Mouse (Mus musculus) liver, embryonic 12.5 days (tissue): ENCODE measurements around the gene Cycs. TPM values are rescaled to one million over a fixed set of nuclear protein-coding genes. Genes with fewer than 3 reads are reported as not detected.
A peak's percentile ranks its signal among the peaks of the same experiment; 100 is the strongest.
"Not testable (repeated sequence)": the region's sequence is repeated elsewhere in the genome, so short reads cannot be mapped to it uniquely, and the experiment has no call there.

Source experiments
- ATAC-seq: fragments of 200-750 bp; cut with Nextera tagmentation; 2 replicates; pipeline ENCODE4 v1.8.0; 2017; ENCODE audit warnings: moderate number of reproducible peaks, mild to moderate bottlenecking, moderate library complexity
- H3K27ac ChIP-seq: fragments of 300-500 bp; sonication (generic); 2 replicates; pipeline ENCODE4 v1.5.1; 2016; ENCODE audit warnings: mild to moderate bottlenecking
- H3K27me3 ChIP-seq: fragments of 300-500 bp; sonication (generic); replicated peaks from 2 replicates; pipeline ENCODE4 v1.6.1; 2016; ENCODE audit warnings: mild to moderate bottlenecking, moderate library complexity
- H3K36me3 ChIP-seq: fragments of 300-500 bp; sonication (generic); 2 replicates; pipeline ENCODE4 v1.6.1; 2016; ENCODE audit warnings: mild to moderate bottlenecking, moderate library complexity
- H3K4me1 ChIP-seq: fragments of 300-500 bp; sonication (generic); 2 replicates; pipeline ENCODE4 v1.6.1; 2016
- H3K4me2 ChIP-seq: fragments of 300-500 bp; sonication (generic); 2 replicates; pipeline ENCODE4 v1.6.1; 2016; ENCODE audit warnings: mild to moderate bottlenecking, moderate library complexity
- H3K4me3 ChIP-seq: fragments of 300-500 bp; sonication (generic); 2 replicates; pipeline ENCODE4 v1.5.1; 2016; ENCODE audit warnings: mild to moderate bottlenecking, moderate library complexity
- H3K9ac ChIP-seq: fragments of 300-500 bp; sonication (generic); 2 replicates; pipeline ENCODE4 v1.6.1; 2016; ENCODE audit warnings: mild to moderate bottlenecking, moderate library complexity
- H3K9me3 ChIP-seq: fragments of 300-500 bp; sonication (generic); replicated peaks from 2 replicates; pipeline ENCODE4 v1.6.1; 2016; ENCODE audit warnings: mild to moderate bottlenecking, moderate library complexity
- WGBS: fragments of 180-500 bp; shearing (Covaris S2); methylation state at CpG from one replicate; pipeline ENCODE4 v1.1.7; 2016; ENCODE audit not compliant: insufficient replicate concordance; 5-methylcytosine and 5-hydroxymethylcytosine counted together
- polyA plus RNA-seq: library from polyadenylated mRNA; unstranded; fragments of >200 nt; fragmentation: Nextera tagmentation; extraction: Ambion mirVana; gene quantifications from 2 replicates; pipeline ENCODE4 v1.2.1, GENCODE M21; 2016

The Cycs gene
- polyA plus RNA-seq, 1 experiment from 2014 or later = 63.2 TPM

DNA sequence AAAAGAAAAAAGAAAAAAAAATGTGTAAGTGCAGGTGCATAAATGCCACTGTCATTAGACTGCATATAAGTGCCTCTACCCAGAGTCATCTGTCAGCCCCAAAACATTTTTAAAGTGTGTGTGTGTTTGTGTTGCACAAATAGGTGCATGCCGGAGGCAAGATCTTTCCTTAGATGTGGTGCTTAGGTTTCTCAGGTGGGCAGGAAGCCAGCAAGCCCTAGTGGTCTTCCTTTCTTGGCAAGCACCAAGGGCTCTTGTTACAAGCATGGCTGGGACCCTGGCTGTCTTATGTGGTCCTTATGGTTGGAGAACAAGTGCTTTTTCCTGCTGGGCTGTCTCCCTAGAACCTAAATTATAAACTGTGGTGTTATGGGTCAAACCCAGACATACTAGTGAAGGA is 5.3 kb upstream of the Cycs start:
- Histone ChIP-seq H3K27me3 (no peaks in the 10 kb centered on the region), H3K36me3 (no peaks in the 10 kb centered on the region), H3K9me3 (no peaks in the 10 kb centered on the region), H3K4me2 (no peak overlapping the region), H3K4me1 (peaks cover 11% of the 10 kb centered on the region), H3K4me3 (no peak overlapping the region), H3K9ac (no peak overlapping the region), H3K27ac (no peak overlapping the region)
- ATAC-seq = no peak
- 89% methylated on average over 1 of the region's 1 CpGs for WGBS

- WGBS = 15% methylated on average over 6 of the region's 6 CpGs
- ATAC-seq = no peak
These were observed 588 bp upstream of the Cycs start for GRCm38 (mm10) chr6:50566997-50567255.

GRCm38 (mm10) chr6:50563651-50564050 is 2.7 kb downstream of the Cycs start:
- H3K9me3 ChIP-seq = no peaks in the 10 kb centered on the region

More at GRCm38 (mm10) chr6:50566997-50567255, 588 bp upstream of the Cycs start:
- peak overlapping the region; percentile 87 for H3K4me3 ChIP-seq
- no peaks in the 10 kb centered on the region for H3K27me3 ChIP-seq
- peaks cover 21% of the 10 kb centered on the region for H3K36me3 ChIP-seq
- peak overlapping the region; percentile 83 for H3K9ac ChIP-seq
- peaks cover 17% of the 10 kb centered on the region for H3K4me1 ChIP-seq
- H3K27ac ChIP-seq = peak overlapping the region; percentile 76
- H3K4me2 ChIP-seq = peak overlapping the region; percentile 85
- no peaks in the 10 kb centered on the region for H3K9me3 ChIP-seq

DNA sequence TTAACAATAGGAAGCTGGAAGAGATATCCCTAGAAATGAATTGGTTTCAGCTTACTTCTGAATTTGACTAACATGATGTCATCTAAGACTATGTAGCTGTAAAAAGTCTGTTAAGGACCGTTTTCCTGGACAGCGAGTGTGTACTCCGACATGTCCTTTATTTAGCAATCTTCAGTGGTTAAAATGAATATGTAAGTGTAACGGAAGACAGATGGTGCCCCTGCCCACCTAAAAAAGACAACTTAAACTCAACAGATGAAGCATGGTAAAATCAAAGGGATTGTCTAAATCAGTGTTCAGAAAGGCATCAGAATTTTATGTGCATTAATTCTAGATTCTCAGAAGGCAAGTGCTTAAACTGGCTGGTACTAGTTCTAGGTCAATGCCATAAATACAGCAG is 3.9 kb downstream of the Cycs start:
- Histone ChIP-seq H3K9me3 (no peaks in the 10 kb centered on the region), H3K9ac (no peak overlapping the region), H3K4me3 (no peak overlapping the region), H3K27me3 (no peaks in the 10 kb centered on the region), H3K36me3 (peaks cover 27% of the 10 kb centered on the region), H3K27ac (no peak overlapping the region), H3K4me1 (peaks cover 14% of the 10 kb centered on the region), H3K4me2 (no peak overlapping the region)
- ATAC-seq = no peak
- WGBS = 81% methylated on average over 4 of the region's 4 CpGs

More at GRCm38 (mm10) chr6:50563651-50564050, 2.7 kb downstream of the Cycs start:
- peaks cover 17% of the 10 kb centered on the region for H3K4me1 ChIP-seq
- no peak overlapping the region for H3K9ac ChIP-seq
- H3K27me3 ChIP-seq = no peaks in the 10 kb centered on the region
- whole genome bisulfite sequencing = 85% methylated on average over 3 of the region's 3 CpGs
- peaks cover 27% of the 10 kb centered on the region for H3K36me3 ChIP-seq
- no peak overlapping the region for H3K27ac ChIP-seq
- no peak for ATAC-seq
- no peak overlapping the region for H3K4me2 ChIP-seq
- no peak overlapping the region for H3K4me3 ChIP-seq

GRCm38 (mm10) chr6:50560776-50561175 is 5.6 kb downstream of the Cycs start:
- no peak overlapping the region for H3K27ac ChIP-seq
- peaks cover 7% of the 10 kb centered on the region; the same call in 1 of the 2 replicates for H3K4me1 ChIP-seq
- no peaks in the 10 kb centered on the region for H3K9me3 ChIP-seq
- WGBS = 81% methylated on average over 1 of the region's 1 CpGs
- no peak for ATAC-seq
- H3K4me2 ChIP-seq = no peak overlapping the region
- H3K9ac ChIP-seq = no peak overlapping the region
- H3K4me3 ChIP-seq = no peak overlapping the region
- no peaks in the 10 kb centered on the region for H3K27me3 ChIP-seq
- H3K36me3 ChIP-seq = peaks cover 27% of the 10 kb centered on the region

DNA sequence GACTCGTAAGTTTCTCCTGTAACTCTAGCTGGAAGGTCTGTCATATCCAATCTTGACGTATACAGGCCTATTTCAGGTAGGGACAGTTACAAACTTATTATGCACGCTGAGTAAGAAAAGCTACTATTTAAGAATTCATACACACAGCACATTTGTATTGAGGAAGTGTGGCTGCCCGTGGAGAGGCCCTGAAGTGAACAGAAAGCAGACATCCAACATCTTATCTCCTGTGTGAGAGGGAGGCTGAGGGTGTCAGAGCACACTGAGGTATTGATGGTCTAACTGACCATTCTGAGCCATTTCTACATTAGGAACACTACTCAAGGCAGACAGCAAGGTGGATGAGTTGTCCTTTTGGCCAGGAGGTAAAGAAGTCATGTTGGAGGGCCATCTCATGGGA is 7.5 kb downstream of the Cycs start:
- 50% methylated on average over 4 of the region's 4 CpGs for WGBS
- H3K36me3 ChIP-seq = peaks cover 23% of the 10 kb centered on the region
- H3K27me3 ChIP-seq = no peaks in the 10 kb centered on the region
- ATAC-seq = no peak
- H3K4me2 ChIP-seq = no peak overlapping the region
- H3K9me3 ChIP-seq = no peaks in the 10 kb centered on the region
- no peak overlapping the region for H3K9ac ChIP-seq
- H3K27ac ChIP-seq = no peak overlapping the region
- no peak overlapping the region for H3K4me3 ChIP-seq
- no peaks in the 10 kb centered on the region for H3K4me1 ChIP-seq

DNA sequence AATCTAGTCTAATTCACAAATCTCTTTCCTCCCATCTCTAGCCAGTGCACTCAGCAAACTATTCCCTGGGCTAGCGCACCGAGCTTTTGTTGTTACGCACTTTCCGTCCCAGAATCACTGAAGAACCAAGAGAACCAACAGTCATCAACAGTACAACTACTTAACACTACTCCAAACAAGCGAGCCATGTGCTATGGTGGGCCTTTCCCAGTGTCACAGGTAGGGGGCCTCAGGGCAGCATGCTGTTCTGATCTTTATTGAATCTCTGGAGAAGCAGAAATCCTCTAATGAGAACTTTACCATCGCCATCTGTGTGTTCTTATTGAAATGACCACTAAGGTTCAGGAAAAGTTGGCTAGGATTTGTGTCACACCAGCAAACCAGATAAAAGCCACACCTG is 8.8 kb downstream of the Cycs start:
- no peak for ATAC-seq
- Histone ChIP-seq H3K4me3 (no peak overlapping the region), H3K27me3 (no peaks in the 10 kb centered on the region), H3K4me2 (no peak overlapping the region), H3K36me3 (peaks cover 11% of the 10 kb centered on the region), H3K9me3 (no peaks in the 10 kb centered on the region), H3K27ac (no peak overlapping the region), H3K9ac (no peak overlapping the region), H3K4me1 (0 out of 2 replicates have a peak, but pooled peaks cover 4% of the 10 kb centered on the region)
- WGBS = 81% methylated on average over 6 of the region's 6 CpGs

GRCm38 (mm10) chr6:50554223-50554622 is 12.1 kb downstream of the Cycs start:
- H3K27ac ChIP-seq, H3K4me3 ChIP-seq, H3K36me3 ChIP-seq, H3K9me3 ChIP-seq, ATAC-seq, H3K27me3 ChIP-seq, H3K4me2 ChIP-seq, H3K9ac ChIP-seq, H3K4me1 ChIP-seq: not testable (repeated sequence)
- WGBS = 78% methylated on average over 2 of the region's 2 CpGs

GRCm38 (mm10) chr6:50552881-50553518 is 13.3 kb downstream of the Cycs start:
- H3K27ac ChIP-seq = no peak overlapping the region
- peak; percentile 62 for ATAC-seq
- H3K4me1 ChIP-seq = 0 out of 2 replicates have a peak, but pooled peaks cover 4% of the 10 kb centered on the region
- no peak overlapping the region for H3K4me3 ChIP-seq
- WGBS = 63% methylated on average over 5 of the region's 5 CpGs
- no peaks in the 10 kb centered on the region for H3K36me3 ChIP-seq
- H3K9ac ChIP-seq = no peak overlapping the region
- 0 out of 2 replicates have a peak, but pooled peaks cover 4% of the 10 kb centered on the region for H3K27me3 ChIP-seq
- H3K4me2 ChIP-seq = peak overlapping the region; percentile 7; the same call in 1 of the 2 replicates
- H3K9me3 ChIP-seq = no peaks in the 10 kb centered on the region

GRCm38 (mm10) chr6:50549791-50550190 is 16.5 kb downstream of the Cycs start:
- H3K27ac ChIP-seq = no peak overlapping the region
- no peaks in the 10 kb centered on the region for H3K36me3 ChIP-seq
- H3K4me2 ChIP-seq = no peak overlapping the region
- no peak for ATAC-seq
- 0 out of 2 replicates have a peak, but pooled peaks cover 4% of the 10 kb centered on the region for H3K4me1 ChIP-seq
- no peak overlapping the region for H3K9ac ChIP-seq
- H3K9me3 ChIP-seq = no peaks in the 10 kb centered on the region
- H3K4me3 ChIP-seq = no peak overlapping the region
- H3K27me3 ChIP-seq = 0 out of 2 replicates have a peak, but pooled peaks cover 4% of the 10 kb centered on the region
- 71% methylated on average over 7 of the region's 7 CpGs for WGBS

DNA sequence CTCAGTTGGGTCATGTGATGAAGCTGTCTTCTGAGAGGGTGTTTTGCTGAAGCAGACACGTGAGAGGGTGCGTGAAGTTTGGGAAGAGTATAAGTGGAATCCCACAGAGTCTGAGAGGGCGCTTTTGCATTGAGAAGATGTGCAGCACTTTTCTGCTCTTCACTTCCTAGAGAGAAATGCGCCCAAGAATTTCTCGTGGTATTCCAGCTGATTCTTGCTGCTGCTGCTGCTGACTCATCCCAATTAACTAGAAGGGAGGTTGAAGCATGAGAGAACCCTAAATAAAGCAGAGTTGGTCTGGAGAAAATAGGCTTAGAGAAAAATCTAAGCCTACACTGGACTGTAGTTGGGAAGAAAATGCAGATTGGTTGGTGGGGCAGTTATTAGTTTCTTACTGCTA is 17.3 kb downstream of the Cycs start:
- Histone ChIP-seq H3K4me1 (0 out of 2 replicates have a peak, but pooled peaks cover 4% of the 10 kb centered on the region), H3K27ac (no peak overlapping the region), H3K9ac (no peak overlapping the region), H3K4me2 (no peak overlapping the region), H3K9me3 (no peaks in the 10 kb centered on the region), H3K36me3 (no peaks in the 10 kb centered on the region), H3K4me3 (no peak overlapping the region), H3K27me3 (0 out of 2 replicates have a peak, but pooled peaks cover 4% of the 10 kb centered on the region)
- no peak for ATAC-seq
- WGBS = 64% methylated on average over 5 of the region's 5 CpGs

GRCm38 (mm10) chr6:50545412-50546043 is 20.8 kb downstream of the Cycs start:
- ATAC-seq = no peak
- Histone ChIP-seq H3K9me3 (no peaks in the 10 kb centered on the region), H3K36me3 (no peaks in the 10 kb centered on the region), H3K4me2 (no peak overlapping the region), H3K9ac (no peak overlapping the region), H3K27ac (no peak overlapping the region), H3K27me3 (0 out of 2 replicates have a peak, but pooled peaks cover 4% of the 10 kb centered on the region), H3K4me1 (no peaks in the 10 kb centered on the region), H3K4me3 (no peak overlapping the region)
- 21% methylated on average over 10 of the region's 10 CpGs for WGBS
